Mouse (Mus musculus) lung, adult 2 months (tissue): ENCODE results near the gene Myh8. TPM values are rescaled to one million over a fixed set of nuclear protein-coding genes. Genes with fewer than 3 reads are reported as not detected.

Experiments
- DNase-seq: peaks from one replicate; pipeline ENCODE4 v3.0.0; 2022
- H3K4me1 ChIP-seq: fragments of 200-500 bp; 2 replicates; pipeline ENCODE4 v1.6.1; 2011; ENCODE audit warnings: low read length; ENCODE audit not compliant: control insufficient read depth, insufficient read depth
- H3K4me3 ChIP-seq: fragments of 200-500 bp; replicated peaks from 2 replicates; pipeline ENCODE3; 2011; ENCODE audit warnings: low read depth, mild to moderate bottlenecking, control low read depth, low read length; ENCODE audit errors: extremely low read depth
- CTCF ChIP-seq: fragments of 200-500 bp; IDR thresholded peaks from 2 replicates; pipeline ENCODE4 v1.5.1; 2011; ENCODE audit warnings: mild to moderate bottlenecking, low read length, control low read depth; ENCODE audit not compliant: insufficient read depth
- POLR2A ChIP-seq: fragments of 200-500 bp; IDR thresholded peaks from 2 replicates; pipeline ENCODE4 v1.6.1; 2011; ENCODE audit warnings: low read depth, mild to moderate bottlenecking, control low read depth, low read length, borderline replicate concordance; ENCODE audit errors: extremely low read depth
- WGBS: fragments of 180-500 bp; shearing (Covaris S2); methylation state at CpG from one replicate; pipeline ENCODE4 v1.1.7; 2018; 5-methylcytosine and 5-hydroxymethylcytosine counted together
- polyA plus RNA-seq: library from polyadenylated mRNA; depleted of rRNA; stranded (reverse); fragments of >200 nt; gene quantifications from 2 replicates; pipeline ENCODE4 v1.2.3, GENCODE M21; 2012; rRNA removed

Myh8 gene
- 41.6 TPM in 1 of 2 replicates, not detected in the other for polyA plus RNA-seq

- H3K4me1 ChIP-seq = no peaks in the 10 kb centered on the region
- no peak within 1 kb of the TSS for H3K4me3 ChIP-seq
- TF ChIP-seq POLR2A = no peak
- TF ChIP-seq CTCF = no peak
- WGBS = 60% methylated on average over 10 of the region's 10 CpGs
- DNase-seq = no peak
Measured at GRCm38 (mm10) chr11:67276601-67277174, at the start of gene Myh8. Gene Myh8 (plus strand): TSS chr11:67277124.

DNA sequence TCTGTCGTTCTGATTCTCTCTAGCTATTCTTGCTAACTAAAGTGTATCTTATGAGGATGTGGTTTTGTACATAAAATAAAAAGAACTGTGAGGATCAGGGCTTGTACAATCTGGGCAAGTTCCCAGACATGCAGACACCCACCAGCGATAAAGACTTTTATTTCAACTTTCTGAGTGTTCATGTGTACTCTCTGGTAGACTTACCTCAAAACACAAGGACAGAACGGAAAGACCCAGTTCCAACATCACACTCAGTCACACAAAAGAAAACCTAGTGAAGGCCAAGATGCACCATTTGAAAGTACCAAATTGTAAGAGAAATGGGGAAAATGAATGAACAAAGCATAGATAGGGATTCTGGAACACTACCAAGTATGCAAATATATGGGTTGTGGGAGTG lies 48.2 kb upstream of the Myh8 start:
- TF ChIP-seq CTCF = no peak
- TF ChIP-seq POLR2A = no peak
- WGBS = 76% methylated on average over 3 of the region's 3 CpGs
- no peak overlapping the region for H3K4me3 ChIP-seq
- no peak for DNase-seq
- H3K4me1 ChIP-seq = no peaks in the 10 kb centered on the region; the same call in 1 of the 2 replicates

GRCm38 (mm10) chr11:67229166-67229565 lies 47.8 kb upstream of the Myh8 start:
- DNase-seq = no peak
- no peak for TF ChIP-seq POLR2A
- no peak for TF ChIP-seq CTCF
- Histone ChIP-seq H3K4me1 (no peaks in the 10 kb centered on the region; the same call in 1 of the 2 replicates), H3K4me3 (no peak overlapping the region)
- 73% methylated on average over 5 of the region's 5 CpGs for WGBS

DNA sequence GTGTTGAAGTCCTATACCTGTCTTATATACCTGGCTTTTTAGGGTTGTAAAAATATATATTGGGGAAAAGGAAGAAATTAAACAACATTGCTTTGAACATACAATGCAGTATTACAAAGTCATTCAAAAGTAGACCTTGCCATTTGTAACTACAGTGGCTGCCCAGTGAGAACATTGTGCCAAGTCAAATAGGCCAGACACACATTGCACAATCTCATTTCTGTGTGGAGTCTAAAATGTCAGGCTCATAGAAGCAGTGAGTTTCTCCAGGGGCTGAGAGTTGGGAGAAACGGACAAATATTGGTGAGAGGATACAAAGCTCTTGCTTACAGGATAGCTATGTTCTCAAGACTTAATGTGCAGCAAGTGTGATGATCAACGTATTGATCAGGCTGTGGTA lies 47.0 kb upstream of the Myh8 start:
- 59% methylated on average over 2 of the region's 2 CpGs for WGBS

GRCm38 (mm10) chr11:67235639-67236358 lies 41.1 kb upstream of the Myh8 start:
- DNase-seq = peak; percentile 9
- Histone ChIP-seq H3K4me3 (no peak overlapping the region), H3K4me1 (no peaks in the 10 kb centered on the region)
- 59% methylated on average over 5 of the region's 5 CpGs for WGBS
- TF ChIP-seq POLR2A (no peak), CTCF (no peak)

More for the DNA sequence above, 47.0 kb upstream of the Myh8 start:
- DNase-seq = peak; percentile 19
- no peak overlapping the region for H3K4me3 ChIP-seq
- TF ChIP-seq POLR2A = no peak
- no peak for TF ChIP-seq CTCF
- H3K4me1 ChIP-seq = no peaks in the 10 kb centered on the region; the same call in 1 of the 2 replicates

DNA sequence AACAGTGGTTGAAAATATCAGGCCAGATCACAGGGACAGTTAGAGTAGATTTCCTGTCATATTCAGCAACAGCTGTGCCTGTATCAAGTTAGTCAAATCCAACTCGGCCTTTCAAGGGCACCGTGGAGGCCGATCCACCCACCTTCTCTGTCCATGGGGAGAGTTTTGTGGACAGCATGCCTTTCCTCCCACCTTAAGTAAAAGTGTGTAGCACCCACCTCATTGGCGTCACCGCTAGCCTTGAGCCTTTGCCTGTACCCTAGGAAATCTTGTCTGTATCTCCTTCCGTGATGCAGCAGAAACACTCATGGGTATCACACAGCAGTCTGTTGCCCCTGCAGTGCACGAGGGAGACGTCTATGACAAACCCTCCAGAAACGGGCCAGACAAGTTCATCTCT lies 40.1 kb upstream of the Myh8 start:
- H3K4me1 ChIP-seq = no peaks in the 10 kb centered on the region
- H3K4me3 ChIP-seq = no peak overlapping the region
- WGBS = 83% methylated on average over 9 of the region's 9 CpGs
- TF ChIP-seq POLR2A (no peak), CTCF (no peak)
- DNase-seq = no peak

- H3K4me3 ChIP-seq = no peak within 1 kb of the TSS
- WGBS = 77% methylated on average over 5 of the region's 5 CpGs
- no peaks in the 10 kb centered on the region for H3K4me1 ChIP-seq
- DNase-seq = no peak
- TF ChIP-seq CTCF (no peak), POLR2A (no peak)
Measured at GRCm38 (mm10) chr11:67237481-67238079, 39.3 kb upstream of the Myh8 start, which contains the start of gene Myh4. Gene Myh4 (plus strand): TSS chr11:67238029.

- no peak for TF ChIP-seq CTCF
- TF ChIP-seq POLR2A = no peak
- H3K4me1 ChIP-seq = no peaks in the 10 kb centered on the region
- DNase-seq = no peak
- WGBS = 73% methylated on average over 6 of the region's 6 CpGs
- H3K4me3 ChIP-seq = no peak overlapping the region
Measured at GRCm38 (mm10) chr11:67241051-67241450, 35.9 kb upstream of the Myh8 start.

- DNase-seq = no peak
- Histone ChIP-seq H3K4me1 (no peaks in the 10 kb centered on the region), H3K4me3 (no peak overlapping the region)
- TF ChIP-seq CTCF (no peak), POLR2A (no peak)
- WGBS = 88% methylated on average over 4 of the region's 4 CpGs
Measured at GRCm38 (mm10) chr11:67253691-67254090, 23.2 kb upstream of the Myh8 start.
